Mouse (Mus musculus) urinary bladder, adult 18-20 months (tissue): ENCODE measurements around the gene Mrps18a.

Source experiments
- DNase-seq, 2 experiments: peaks; one replicate each; pipeline ENCODE4 v3.0.0; 2022; ENCODE audit warnings: low spot score in 2 of 2, mixed read lengths in 2 of 2

The Mrps18a gene

DNA sequence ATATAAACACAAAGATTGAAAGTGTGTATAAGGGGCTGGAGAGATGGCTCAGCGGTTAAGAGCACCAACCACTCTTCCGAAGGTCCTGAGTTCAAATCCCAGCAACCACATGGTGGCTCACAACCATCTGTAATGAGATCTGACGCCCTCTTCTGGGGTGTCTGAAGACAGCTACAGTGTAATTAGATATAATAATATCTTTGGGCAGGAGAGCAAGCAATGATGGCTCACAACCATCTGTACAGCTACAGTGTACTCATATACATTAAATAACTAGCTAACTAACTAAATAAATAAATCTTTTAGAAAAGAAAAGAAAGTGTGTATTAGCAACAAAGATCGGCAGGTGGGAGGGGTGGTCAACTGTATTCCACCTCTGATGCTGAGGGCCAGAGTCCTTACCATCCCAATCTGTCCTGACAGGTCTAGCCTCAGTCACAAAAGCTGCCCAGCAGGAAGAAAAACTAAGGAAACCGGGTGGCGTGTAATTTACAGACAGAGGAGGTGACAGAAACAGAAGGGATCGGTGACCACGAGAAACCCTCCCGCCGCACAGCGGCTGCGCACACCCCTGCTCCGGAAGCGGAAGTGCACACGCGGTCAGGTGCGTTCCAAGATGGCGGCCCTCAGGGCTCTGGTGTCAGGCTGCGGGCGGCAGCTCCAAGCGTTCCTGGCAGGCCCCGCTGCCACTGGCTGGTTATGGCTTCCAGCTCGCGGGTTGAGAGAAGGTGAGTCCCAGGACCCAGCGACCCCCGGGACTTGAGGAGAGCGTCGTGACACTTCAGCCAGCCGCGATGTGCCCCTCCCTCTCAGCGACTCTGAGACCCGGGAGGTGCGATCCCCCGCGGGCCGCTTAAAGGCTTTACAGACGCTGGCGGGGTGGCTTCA is at the start of gene Mrps18a:
Mrps18a (plus strand) TSS at position 585 of the 888 bp plus-strand sequence.
- DNase-seq = peak; percentile 69 to 74

DNA sequence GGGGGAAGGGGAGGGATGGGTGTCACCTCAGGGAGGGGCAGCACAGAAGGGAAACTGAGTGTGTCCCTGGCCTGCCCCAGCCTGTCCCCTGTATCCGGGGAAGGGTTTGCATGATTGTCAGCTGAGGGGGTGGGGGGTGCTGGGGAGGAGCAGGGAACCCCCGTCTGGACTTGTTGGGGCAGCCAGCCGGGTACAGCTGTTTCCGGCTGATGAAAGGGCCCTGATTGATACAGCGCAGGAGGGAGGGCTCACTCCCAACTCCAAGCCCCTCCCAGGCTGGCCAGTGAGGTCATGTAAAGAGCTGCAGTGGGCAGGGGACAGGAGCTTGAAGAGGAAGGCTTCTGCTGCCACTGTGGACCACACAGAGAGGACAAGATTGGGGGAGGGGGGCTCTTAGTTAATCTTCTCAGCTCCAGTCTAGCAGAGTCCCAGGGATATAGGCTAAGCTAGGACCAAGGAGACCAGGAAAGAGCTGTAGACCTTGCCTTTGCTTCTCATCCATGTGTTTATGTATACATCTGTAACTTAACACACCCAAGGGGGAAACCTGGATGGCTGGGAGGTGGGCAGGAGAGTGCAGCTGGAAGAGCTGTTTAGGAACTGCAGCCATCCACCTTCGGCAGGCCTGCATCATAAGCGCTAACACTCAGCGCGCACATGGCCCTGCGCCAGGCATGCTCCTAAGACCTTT is 47.4 kb upstream of the Mrps18a start:
- peak; percentile 50 to 62 for DNase-seq

GRCm38 (mm10) chr17:46063974-46064312 is 46.8 kb upstream of the Mrps18a start:
- no peak for DNase-seq

DNA sequence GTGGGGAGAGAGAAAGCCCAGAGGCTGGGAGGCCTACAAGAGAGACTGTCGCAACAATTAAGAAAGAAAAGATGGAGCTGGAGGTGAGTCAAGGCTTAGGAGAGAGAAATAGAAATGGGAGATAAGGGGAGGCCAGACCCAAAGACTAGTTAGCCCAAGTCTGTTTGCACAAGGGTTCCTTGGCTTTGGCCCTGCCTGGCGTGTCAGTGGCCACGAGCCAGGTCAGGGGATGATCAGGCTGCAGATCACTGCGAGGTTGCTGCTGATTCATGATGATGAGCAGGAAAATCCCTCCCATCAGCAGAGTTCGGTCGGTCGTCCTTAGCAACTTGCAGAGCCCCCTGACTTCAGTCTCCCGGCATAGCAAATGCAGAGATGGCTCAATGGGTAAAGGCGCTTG is 40.7 kb upstream of the Mrps18a start:
- peak in 1 of 2 experiments; percentile 51 for DNase-seq

- no peak for DNase-seq
Measured at GRCm38 (mm10) chr17:46071531-46071930, 39.3 kb upstream of the Mrps18a start.

GRCm38 (mm10) chr17:46073730-46074301 is 37.0 kb upstream of the Mrps18a start:
- peak; percentile 91 to 94 for DNase-seq

GRCm38 (mm10) chr17:46074398-46075115 is 36.2 kb upstream of the Mrps18a start:
- no peak for DNase-seq

DNA sequence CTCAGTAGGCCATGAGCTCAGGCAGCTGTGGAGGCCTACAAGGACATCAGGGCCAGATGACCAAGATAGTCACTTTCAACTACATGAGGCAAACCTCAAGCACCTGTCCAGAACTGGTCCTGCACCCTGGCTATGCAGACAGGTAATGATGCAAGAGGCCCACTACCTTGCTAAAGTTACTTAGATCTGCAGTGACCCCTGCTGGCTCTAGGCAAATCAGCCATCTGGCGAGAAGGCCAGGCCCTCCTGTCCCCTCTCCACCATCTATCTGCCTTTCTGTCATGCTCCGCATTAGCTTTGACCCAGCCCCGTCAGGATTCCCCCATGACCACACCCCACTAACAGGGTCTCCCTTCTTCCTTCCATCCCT is 35.7 kb upstream of the Mrps18a start:
- DNase-seq = peak; percentile 43 to 57

- DNase-seq = no peak
Measured at GRCm38 (mm10) chr17:46075551-46076259, 35.1 kb upstream of the Mrps18a start.

DNA sequence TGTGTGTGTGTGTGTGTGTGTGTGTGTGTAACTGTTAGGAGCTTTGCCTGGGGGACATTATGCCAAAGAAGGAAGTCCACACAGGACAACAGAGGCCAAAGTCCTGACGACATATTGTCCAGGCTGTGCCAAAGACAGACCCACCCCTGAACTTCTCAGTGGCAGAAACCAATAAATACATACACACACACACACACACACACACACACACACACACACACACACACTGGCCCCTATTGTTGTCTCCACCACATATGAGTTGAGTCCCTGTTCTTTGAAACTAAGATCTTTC is 34.6 kb upstream of the Mrps18a start:
- no peak for DNase-seq

GRCm38 (mm10) chr17:46077921-46078534 is 32.8 kb upstream of the Mrps18a start:
- DNase-seq = no peak

- DNase-seq = no peak
Measured at GRCm38 (mm10) chr17:46079037-46079436, 31.7 kb upstream of the Mrps18a start.

- no peak for DNase-seq
Measured at GRCm38 (mm10) chr17:46080388-46080787, 30.4 kb upstream of the Mrps18a start.

GRCm38 (mm10) chr17:46081042-46081441 is 29.7 kb upstream of the Mrps18a start:
- no peak for DNase-seq

DNA sequence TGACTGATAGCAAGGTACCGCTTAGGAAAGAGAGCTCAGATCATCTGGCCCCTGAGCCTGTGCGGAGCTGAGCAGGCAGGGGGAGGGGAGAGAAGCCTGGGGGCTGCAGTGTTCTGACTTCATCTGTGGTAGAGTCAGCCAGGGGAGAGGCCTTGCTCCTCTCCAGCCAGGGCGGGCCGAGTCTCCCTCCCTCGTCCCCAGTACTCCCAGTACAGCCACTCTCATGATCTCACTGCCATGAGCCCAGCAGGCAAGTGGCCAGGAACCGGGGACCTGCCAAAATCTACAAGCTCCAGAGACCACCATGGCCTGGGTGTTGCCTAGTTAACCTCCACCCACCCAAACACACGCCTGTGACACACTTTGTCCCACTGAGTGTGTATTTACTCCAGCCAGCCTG is 29.1 kb upstream of the Mrps18a start:
- DNase-seq = peak in 1 of 2 experiments; percentile 59

- DNase-seq = no peak
Measured at GRCm38 (mm10) chr17:46083381-46083780, 27.4 kb upstream of the Mrps18a start.

DNA sequence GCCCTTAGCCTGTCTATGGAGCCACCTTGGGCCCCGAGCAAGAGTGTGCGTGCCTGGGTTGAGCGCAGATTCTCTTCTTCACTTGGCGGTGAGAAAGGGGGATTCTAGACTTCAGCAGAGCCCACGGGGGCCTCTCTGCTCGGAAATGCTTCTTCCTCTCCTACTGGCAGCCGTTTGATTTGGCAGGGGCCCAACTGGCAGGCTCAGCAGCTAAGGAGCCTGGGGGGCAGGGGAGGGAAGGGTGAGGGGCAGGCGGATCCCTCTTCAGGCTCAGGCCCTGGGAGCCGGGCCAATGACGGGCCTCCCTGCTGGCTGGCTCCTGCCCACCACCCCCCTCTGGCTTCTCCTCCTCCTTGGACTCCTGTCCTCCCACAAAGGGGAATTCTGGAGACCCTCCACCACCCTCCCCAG is 26.7 kb upstream of the Mrps18a start:
- DNase-seq = peak in 1 of 2 experiments; percentile 60

DNA sequence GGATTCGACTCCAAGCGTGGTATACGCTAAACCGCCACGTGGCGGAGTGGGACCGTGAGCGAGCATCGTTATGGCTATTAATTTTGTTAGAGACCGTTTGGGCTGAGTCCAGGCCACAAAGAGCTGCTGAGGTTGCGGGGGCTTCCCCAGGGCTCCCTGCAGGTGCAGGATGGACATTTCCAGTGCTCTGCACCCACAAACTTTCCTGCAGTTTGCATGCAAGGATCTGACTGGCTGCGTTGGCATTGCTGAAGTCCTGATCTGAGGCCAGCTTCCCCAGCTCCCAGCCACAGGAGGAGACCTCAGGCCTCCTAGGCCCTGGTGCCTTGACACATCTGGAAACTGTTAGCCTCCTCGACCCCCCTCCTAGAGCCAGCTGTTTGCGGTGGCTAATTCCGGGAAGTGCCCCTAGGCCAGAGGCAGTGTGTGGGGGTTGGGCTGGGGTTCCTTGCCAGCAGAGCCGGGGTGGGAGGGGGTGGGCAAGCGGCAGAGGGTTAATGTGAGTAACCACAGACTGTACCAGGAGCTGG is 24.4 kb upstream of the Mrps18a start:
- DNase-seq = no peak

- DNase-seq = no peak
Measured at GRCm38 (mm10) chr17:46091351-46091750, 19.4 kb upstream of the Mrps18a start.

- DNase-seq = no peak
Measured at GRCm38 (mm10) chr17:46091899-46092298, 18.9 kb upstream of the Mrps18a start.

DNA sequence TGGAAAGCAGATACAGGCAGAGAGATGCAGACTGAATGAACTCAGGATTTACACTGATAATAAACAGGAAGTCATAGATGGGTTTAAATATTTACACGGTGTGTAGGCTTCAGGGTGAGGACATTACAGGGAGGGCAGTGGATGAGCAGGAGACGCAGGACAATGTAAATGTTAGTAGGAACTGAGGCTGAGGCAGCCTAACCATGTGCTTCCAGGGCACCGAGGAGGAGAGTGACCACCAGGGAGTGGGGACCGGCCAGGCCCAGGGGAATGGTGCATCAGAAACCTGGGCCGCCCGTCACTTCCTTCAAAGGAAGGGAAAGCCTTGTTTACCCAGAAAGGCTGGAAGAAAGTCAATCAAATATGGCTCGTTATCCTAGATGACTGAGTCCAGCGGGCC is 12.3 kb upstream of the Mrps18a start:
- no peak for DNase-seq
